Mouse (Mus musculus): Measurements from ENCODE around the gene Prph2. TPM values are rescaled to one million over a fixed set of nuclear protein-coding genes. Genes with fewer than 3 reads are reported as not detected.

Gene Prph2
- total and polyA plus RNA-seq, 2 experiments, result 0.02 TPM; not detected in 1

DNA sequence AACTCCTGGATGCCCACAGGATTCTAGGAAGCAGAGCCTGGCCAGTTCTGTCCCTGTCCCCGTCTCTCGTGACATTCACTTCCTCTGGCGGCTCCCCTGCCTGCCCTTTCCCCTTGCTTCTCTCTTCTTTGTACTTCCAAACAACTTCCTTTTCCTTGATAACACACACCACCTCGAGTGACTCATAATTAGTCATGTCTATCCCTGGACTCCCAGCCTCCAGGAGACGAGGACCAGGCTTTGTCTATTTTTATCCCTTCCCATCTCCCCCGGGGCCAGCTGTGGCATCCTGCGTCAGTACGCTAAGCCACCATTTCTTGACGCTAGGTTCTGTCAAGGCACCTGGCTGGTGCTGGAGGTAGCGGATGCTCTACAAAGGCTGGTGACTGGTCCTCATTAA lies 36.1 kb upstream of the Prph2 start:
- WGBS, result 47% methylated on average over 10 of the region's 10 CpGs
- Histone ChIP-seq H3K4me1 (ENCODE audit: control insufficient read depth, insufficient read depth, low read length) (peaks cover 32% of the 10 kb centered on the region), H3K4me3 (ENCODE audit: insufficient read depth, low read depth, low read length) (no peak overlapping the region), H3K36me3 (ENCODE audit: control insufficient read depth, insufficient read depth, low read length) (no peaks in the 10 kb centered on the region), H3K27me3 (ENCODE audit: control insufficient read depth, insufficient read depth, low read length) (no peaks in the 10 kb centered on the region), H3K79me2 (ENCODE audit: control insufficient read depth, insufficient read depth, low read length) (peaks cover 23% of the 10 kb centered on the region; the same call in 1 of the 2 replicates), H3K27ac (replicated peaks; ENCODE audit: insufficient read depth, low read depth, low read length) (peak overlapping the region; percentile 59), H3K9ac (ENCODE audit: low read depth, low read length) (no peak overlapping the region)
- peak; percentile 31 for DNase-seq (ENCODE audit: extremely low read depth, low read depth, low spot score)
- no peak for TF ChIP-seq CTCF (IDR thresholded peaks at IDR 0.05; ENCODE audit: low read depth, low read length)
- no peak for TF ChIP-seq POLR2A (IDR thresholded peaks at IDR 0.05; ENCODE audit: extremely low read depth, insufficient read depth, low read length)

DNA sequence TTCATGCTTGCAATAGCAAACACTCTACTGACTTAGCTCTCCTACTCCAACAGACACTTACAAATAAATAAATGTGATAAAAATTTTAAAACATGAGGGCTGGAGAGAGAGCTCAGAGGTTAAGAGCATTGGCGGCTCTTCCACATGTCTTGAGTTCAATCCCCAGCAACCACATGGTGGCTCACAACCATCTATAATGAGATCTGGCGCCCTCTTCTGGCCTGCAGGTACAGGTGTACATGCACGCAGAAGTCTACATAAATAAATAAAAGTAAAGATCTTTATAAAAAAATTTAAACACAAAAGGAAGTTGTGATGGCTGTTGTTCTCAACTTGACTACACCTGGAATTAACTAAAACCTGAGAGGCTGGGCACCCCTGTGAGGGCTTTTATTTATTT lies 34.6 kb upstream of the Prph2 start:
- H3K27me3 ChIP-seq (ENCODE audit: control insufficient read depth, insufficient read depth, low read length), result no peaks in the 10 kb centered on the region
- no peak overlapping the region for H3K4me3 ChIP-seq (ENCODE audit: insufficient read depth, low read depth, low read length)
- H3K79me2 ChIP-seq (ENCODE audit: control insufficient read depth, insufficient read depth, low read length), result peaks cover 20% of the 10 kb centered on the region; the same call in 1 of the 2 replicates
- no peak overlapping the region for H3K27ac ChIP-seq (replicated peaks; ENCODE audit: insufficient read depth, low read depth, low read length)
- DNase-seq (ENCODE audit: extremely low read depth, low read depth, low spot score), result no peak
- 74% methylated on average over 3 of the region's 3 CpGs for WGBS
- H3K9ac ChIP-seq (ENCODE audit: low read depth, low read length), result no peak overlapping the region
- H3K36me3 ChIP-seq (ENCODE audit: control insufficient read depth, insufficient read depth, low read length), result no peaks in the 10 kb centered on the region
- H3K4me1 ChIP-seq (ENCODE audit: control insufficient read depth, insufficient read depth, low read length), result peaks cover 32% of the 10 kb centered on the region
- TF ChIP-seq POLR2A (IDR thresholded peaks at IDR 0.05; ENCODE audit: extremely low read depth, insufficient read depth, low read length) (no peak), CTCF (IDR thresholded peaks at IDR 0.05; ENCODE audit: low read depth, low read length) (peak; percentile 34; the same call in 1 of the 2 replicates)

DNA sequence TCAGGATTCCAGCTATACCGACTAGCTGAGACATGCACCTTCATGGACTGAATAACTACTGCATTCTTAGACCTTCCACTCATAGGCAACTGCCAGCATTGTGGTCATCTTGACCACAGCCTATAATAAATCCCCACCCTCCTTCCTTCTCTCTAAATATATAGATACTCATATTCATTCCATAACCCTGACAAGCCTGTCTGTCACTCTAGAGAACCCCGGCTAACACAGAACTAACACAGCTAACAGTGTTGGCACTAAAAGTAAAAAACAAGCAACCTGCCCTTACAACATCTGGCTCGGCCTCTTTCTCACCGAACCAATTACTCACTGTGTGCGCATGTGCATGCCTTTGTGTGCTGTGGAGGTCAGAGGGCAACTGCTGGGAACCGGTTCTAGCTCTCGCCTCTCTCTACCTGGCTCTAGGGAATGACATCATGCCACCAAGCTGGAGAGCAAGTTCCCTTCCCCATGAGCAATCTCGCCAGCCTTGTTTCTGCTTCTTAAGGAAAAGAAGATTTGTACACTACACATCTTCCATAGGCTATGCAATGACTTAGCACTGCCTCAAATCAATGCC lies 33.8 kb upstream of the Prph2 start:
- 24% methylated on average over 8 of the region's 8 CpGs for WGBS
- peak; percentile 96 for DNase-seq (ENCODE audit: extremely low read depth, low read depth, low spot score)
- Histone ChIP-seq H3K79me2 (ENCODE audit: control insufficient read depth, insufficient read depth, low read length) (peaks cover 13% of the 10 kb centered on the region; the same call in 1 of the 2 replicates), H3K27ac (replicated peaks; ENCODE audit: insufficient read depth, low read depth, low read length) (peak overlapping the region; percentile 73), H3K36me3 (ENCODE audit: control insufficient read depth, insufficient read depth, low read length) (no peaks in the 10 kb centered on the region), H3K4me1 (ENCODE audit: control insufficient read depth, insufficient read depth, low read length) (peaks cover 32% of the 10 kb centered on the region), H3K9ac (ENCODE audit: low read depth, low read length) (peak overlapping the region; percentile 14; the same call in 1 of the 2 replicates), H3K27me3 (ENCODE audit: control insufficient read depth, insufficient read depth, low read length) (no peaks in the 10 kb centered on the region), H3K4me3 (ENCODE audit: insufficient read depth, low read depth, low read length) (no peak overlapping the region)
- no peak for TF ChIP-seq CTCF (IDR thresholded peaks at IDR 0.05; ENCODE audit: low read depth, low read length)
- TF ChIP-seq POLR2A (IDR thresholded peaks at IDR 0.05; ENCODE audit: extremely low read depth, insufficient read depth, low read length), result no peak

DNA sequence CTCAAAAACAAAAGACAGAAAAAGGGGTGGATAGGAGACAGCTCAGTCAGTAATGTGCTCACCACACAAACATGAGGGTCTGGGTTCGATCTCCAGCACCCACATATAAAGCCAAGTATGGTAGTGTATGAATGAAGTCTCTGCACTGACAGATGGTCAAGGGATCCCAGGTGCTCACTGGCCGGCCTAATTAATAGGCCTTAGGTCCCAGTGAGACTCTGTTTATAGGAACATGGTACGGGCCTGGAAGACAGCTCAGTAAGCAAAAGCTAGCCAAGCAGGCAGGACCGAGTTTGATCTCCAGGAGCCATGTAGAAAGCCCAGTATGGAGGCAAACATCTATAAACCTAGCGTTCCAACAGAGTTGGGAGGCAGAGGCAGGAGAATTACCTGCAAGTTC lies 33.2 kb upstream of the Prph2 start:
- no peaks in the 10 kb centered on the region for H3K36me3 ChIP-seq (ENCODE audit: control insufficient read depth, insufficient read depth, low read length)
- no peak for DNase-seq (ENCODE audit: extremely low read depth, low read depth, low spot score)
- H3K4me3 ChIP-seq (ENCODE audit: insufficient read depth, low read depth, low read length), result no peak overlapping the region
- no peak overlapping the region for H3K9ac ChIP-seq (ENCODE audit: low read depth, low read length)
- TF ChIP-seq POLR2A (IDR thresholded peaks at IDR 0.05; ENCODE audit: extremely low read depth, insufficient read depth, low read length) (no peak), CTCF (IDR thresholded peaks at IDR 0.05; ENCODE audit: low read depth, low read length) (no peak)
- H3K27ac ChIP-seq (replicated peaks; ENCODE audit: insufficient read depth, low read depth, low read length), result peak overlapping the region; percentile 17
- H3K27me3 ChIP-seq (ENCODE audit: control insufficient read depth, insufficient read depth, low read length), result no peaks in the 10 kb centered on the region
- peaks cover 14% of the 10 kb centered on the region for H3K79me2 ChIP-seq (ENCODE audit: control insufficient read depth, insufficient read depth, low read length)
- H3K4me1 ChIP-seq (ENCODE audit: control insufficient read depth, insufficient read depth, low read length), result peaks cover 28% of the 10 kb centered on the region
- WGBS, result 93% methylated on average over 5 of the region's 5 CpGs

DNA sequence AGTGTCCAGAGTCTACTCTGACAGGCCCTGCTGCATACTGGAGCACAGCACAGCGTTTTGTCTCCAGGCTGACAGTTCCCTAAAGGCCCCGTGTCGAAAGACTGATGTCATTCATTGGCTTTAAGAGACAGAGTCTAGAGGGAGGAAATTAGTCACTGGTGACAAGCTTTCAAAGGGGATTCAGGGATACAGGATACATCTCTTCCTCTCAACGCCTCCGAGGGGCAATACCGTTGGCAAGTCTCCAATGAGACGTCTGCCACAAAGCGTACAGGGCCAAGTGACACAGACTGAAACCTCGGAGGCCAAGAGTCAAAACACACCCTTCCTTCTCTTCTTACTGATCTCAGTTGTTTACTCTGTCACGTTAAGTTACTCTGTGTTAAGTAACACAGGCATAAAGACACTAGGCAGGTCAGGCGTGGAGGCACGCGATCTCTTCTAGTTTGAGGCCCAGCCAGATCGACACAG lies 30.4 kb upstream of the Prph2 start:
- Histone ChIP-seq H3K27me3 (ENCODE audit: control insufficient read depth, insufficient read depth, low read length) (no peaks in the 10 kb centered on the region), H3K4me3 (ENCODE audit: insufficient read depth, low read depth, low read length) (no peak overlapping the region), H3K79me2 (ENCODE audit: control insufficient read depth, insufficient read depth, low read length) (peaks cover 24% of the 10 kb centered on the region), H3K4me1 (ENCODE audit: control insufficient read depth, insufficient read depth, low read length) (peaks cover 8% of the 10 kb centered on the region; the same call in 1 of the 2 replicates), H3K36me3 (ENCODE audit: control insufficient read depth, insufficient read depth, low read length) (no peaks in the 10 kb centered on the region), H3K27ac (replicated peaks; ENCODE audit: insufficient read depth, low read depth, low read length) (no peak overlapping the region), H3K9ac (ENCODE audit: low read depth, low read length) (no peak overlapping the region)
- WGBS, result 58% methylated on average over 14 of the region's 14 CpGs
- DNase-seq (ENCODE audit: extremely low read depth, low read depth, low spot score), result peak; percentile 22
- TF ChIP-seq CTCF (IDR thresholded peaks at IDR 0.05; ENCODE audit: low read depth, low read length), result no peak
- no peak for TF ChIP-seq POLR2A (IDR thresholded peaks at IDR 0.05; ENCODE audit: extremely low read depth, insufficient read depth, low read length)

DNA sequence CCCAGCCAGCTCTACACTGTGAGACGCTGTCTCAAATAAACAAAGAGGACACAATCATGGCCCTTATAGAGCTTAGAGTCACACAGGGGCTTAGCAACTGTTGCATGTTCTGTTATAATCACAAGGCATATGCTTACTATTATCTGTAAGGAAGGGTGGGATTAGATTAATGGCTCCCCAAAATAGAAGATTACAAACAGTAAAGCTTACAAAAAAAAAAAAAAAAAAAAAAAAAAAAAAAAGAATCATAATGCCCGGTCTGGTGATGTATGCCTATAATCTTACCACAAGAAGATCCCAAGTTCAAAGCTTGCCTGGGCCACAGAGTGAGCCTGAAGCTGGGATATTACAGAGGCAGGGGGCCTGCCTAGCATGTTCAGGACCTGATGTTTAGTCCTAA lies 29.9 kb upstream of the Prph2 start:
- DNase-seq (ENCODE audit: extremely low read depth, low read depth, low spot score), result no peak
- no peak overlapping the region for H3K4me3 ChIP-seq (ENCODE audit: insufficient read depth, low read depth, low read length)
- peaks cover 21% of the 10 kb centered on the region for H3K79me2 ChIP-seq (ENCODE audit: control insufficient read depth, insufficient read depth, low read length)
- TF ChIP-seq POLR2A (IDR thresholded peaks at IDR 0.05; ENCODE audit: extremely low read depth, insufficient read depth, low read length) (no peak), CTCF (IDR thresholded peaks at IDR 0.05; ENCODE audit: low read depth, low read length) (no peak)
- 73% methylated on average over 2 of the region's 2 CpGs for WGBS
- H3K27me3 ChIP-seq (ENCODE audit: control insufficient read depth, insufficient read depth, low read length), result no peaks in the 10 kb centered on the region
- H3K4me1 ChIP-seq (ENCODE audit: control insufficient read depth, insufficient read depth, low read length), result peaks cover 8% of the 10 kb centered on the region; the same call in 1 of the 2 replicates
- H3K27ac ChIP-seq (replicated peaks; ENCODE audit: insufficient read depth, low read depth, low read length), result no peak overlapping the region
- H3K36me3 ChIP-seq (ENCODE audit: control insufficient read depth, insufficient read depth, low read length), result no peaks in the 10 kb centered on the region
- H3K9ac ChIP-seq (ENCODE audit: low read depth, low read length), result no peak overlapping the region
